Mouse (Mus musculus): ENCODE data around the gene Cacna2d3. TPM values are rescaled to one million over a fixed set of nuclear protein-coding genes. Genes with fewer than 3 reads are reported as not detected.

Cacna2d3 gene
- polyA plus RNA-seq, 1 experiment from 2014 or later: 0.88 TPM

DNA sequence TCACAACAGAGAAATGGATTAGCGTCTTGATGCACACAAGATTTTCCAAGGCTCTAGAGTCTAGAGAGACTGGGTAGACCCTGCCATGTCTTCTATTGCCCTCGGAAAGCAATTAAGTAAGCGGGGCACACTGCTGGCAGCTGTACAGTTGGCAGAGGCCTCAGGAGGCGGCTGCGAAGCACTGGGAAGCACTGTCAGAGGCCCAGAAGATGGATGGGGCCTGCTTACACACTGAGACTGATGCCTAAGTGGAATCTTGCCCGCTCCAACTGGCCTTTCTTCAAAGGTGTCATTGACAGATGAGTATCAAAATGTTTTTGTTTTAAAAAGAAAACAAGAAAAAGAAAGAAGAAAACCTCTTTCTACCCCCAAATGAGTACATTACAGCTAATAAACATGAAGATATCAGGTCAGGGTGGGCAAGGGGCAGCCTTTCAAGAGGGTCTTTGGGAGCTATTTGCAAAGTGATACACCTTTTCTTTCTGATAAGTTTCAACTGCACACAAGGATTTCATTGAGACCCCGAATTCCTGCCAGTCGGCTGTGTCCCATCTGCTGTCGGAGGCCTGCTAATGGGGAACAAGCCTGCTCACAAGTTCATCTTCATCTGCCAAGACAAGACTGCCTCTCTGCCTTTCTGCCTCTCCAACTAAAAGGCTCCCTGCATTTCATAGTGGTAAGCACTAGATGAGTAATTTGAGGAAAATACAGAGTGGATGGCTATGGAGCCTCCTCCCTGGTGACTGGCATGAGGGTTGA lies 680.9 kb downstream of the Cacna2d3 start:
- no peak overlapping the region for H3K27ac ChIP-seq

DNA sequence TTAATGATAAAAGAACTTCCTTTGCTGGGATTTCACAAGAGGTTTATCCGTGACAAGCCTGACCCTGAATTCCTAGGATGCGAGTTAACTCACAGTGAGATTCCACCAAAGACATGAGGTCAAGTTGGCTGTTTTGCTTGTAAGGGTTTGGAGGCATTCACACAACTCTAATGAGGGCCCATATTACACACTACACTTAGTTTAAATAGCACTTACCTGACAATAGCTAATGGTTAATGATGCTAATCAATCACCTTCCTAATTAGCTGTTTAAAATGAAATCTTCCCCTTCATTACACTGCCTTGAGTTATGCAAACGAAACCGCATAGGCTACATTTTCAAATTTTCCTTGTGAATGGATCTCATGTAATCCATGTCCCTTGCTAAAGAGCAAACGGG lies 683.4 kb downstream of the Cacna2d3 start:
- H3K27ac ChIP-seq: no peak overlapping the region
- WGBS: 53% methylated on average over 5 of the region's 5 CpGs
- H3K4me3 ChIP-seq: no peak overlapping the region
- no peaks in the 10 kb centered on the region for H3K9me3 ChIP-seq
- H3K4me1 ChIP-seq: peaks cover 12% of the 10 kb centered on the region
- DNase-seq (ENCODE audit: extremely low spot score, low spot score): no peak
- no peaks in the 10 kb centered on the region for H3K36me3 ChIP-seq (replicated peaks)
- H3K27me3 ChIP-seq (ENCODE audit: poor library complexity, severe bottlenecking): peaks cover 92% of the 10 kb centered on the region

More for the DNA sequence above, 680.9 kb downstream of the Cacna2d3 start:
- H3K9me3 ChIP-seq: no peaks in the 10 kb centered on the region
- no peak overlapping the region for H3K4me3 ChIP-seq
- peaks cover 78% of the 10 kb centered on the region for H3K27me3 ChIP-seq (ENCODE audit: poor library complexity, severe bottlenecking)
- no peaks in the 10 kb centered on the region for H3K36me3 ChIP-seq (replicated peaks)
- DNase-seq (ENCODE audit: extremely low spot score, low spot score): no peak
- peaks cover 12% of the 10 kb centered on the region for H3K4me1 ChIP-seq
- WGBS: 85% methylated on average over 9 of the region's 9 CpGs

DNA sequence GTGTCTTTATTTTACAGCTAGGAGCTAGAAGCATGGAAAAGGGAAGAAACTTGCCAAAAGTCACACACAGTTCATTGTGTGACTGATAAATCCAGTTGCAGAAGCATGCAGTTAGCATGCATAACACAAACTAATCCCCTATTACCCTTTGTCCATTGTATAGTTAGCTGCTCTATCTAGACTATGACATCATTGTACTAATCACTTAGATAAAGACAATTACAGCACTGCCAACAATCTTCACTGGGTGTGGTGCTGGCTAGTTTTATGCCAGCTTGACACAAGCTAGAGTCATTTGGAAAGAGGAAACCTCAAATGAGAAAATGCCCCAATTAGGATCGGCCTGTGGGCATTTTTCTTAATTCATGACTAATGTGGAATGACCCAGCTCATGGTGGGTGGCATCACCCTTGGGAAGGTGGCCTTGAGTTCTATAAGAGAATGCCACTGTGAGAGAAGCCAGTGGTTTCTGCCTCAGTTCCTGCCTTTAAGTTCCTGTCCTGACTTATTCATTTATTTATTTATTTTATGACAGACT lies 689.7 kb downstream of the Cacna2d3 start:
- 93% methylated on average over 1 of the region's 1 CpGs for WGBS
- Histone ChIP-seq H3K36me3 (replicated peaks) (no peaks in the 10 kb centered on the region), H3K27ac (no peak overlapping the region), H3K4me1 (peaks cover 13% of the 10 kb centered on the region; the same call in 1 of the 2 replicates), H3K27me3 (ENCODE audit: poor library complexity, severe bottlenecking) (peaks cover 54% of the 10 kb centered on the region), H3K9me3 (no peaks in the 10 kb centered on the region), H3K4me3 (no peak overlapping the region)
- DNase-seq (ENCODE audit: extremely low spot score, low spot score): no peak

DNA sequence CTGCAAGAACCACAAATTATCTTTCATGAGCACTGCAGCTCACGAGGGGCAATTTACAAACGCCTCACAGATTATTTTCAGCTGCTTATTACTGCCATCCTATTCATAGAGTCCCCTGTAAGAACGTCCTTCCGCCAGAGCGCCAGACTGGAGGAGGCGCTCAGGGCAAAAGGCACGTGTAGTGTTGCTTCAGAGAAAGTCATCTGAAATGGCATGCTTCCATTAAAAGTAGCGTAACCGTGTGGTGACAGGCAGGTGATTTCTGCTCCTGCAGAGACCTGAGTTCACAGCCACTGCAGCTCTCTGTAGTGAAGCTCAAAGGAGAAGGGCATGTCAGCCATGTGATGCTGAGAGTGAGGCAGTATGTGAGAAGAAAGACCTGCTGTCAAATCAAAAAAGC lies 691.1 kb downstream of the Cacna2d3 start:
- no peak overlapping the region for H3K27ac ChIP-seq

DNA sequence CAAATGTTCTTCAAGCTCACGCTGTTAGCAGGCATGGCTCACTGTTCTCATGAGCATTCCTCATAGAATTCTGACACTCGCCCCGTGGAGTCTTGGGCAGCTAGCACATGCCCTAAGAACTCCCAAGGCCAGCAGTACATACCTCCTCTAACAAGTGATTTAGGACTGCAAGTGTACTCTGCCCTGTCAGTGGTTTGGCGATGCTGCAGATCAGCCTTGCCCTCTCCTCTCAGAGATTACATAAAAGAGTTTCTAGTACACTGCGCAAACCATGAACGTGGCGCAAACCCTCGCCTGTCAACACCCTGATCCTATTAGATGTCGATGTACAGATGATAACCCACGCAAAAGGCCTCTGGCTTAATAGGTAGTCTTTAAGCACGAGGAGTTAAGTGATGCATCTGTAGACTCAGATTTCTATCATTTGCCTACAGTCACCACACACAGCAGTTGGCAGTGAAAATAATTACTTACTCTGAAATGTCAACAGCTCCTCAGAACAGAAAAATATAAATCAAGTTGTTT lies 691.7 kb downstream of the Cacna2d3 start:
- Histone ChIP-seq H3K4me1 (peaks cover 19% of the 10 kb centered on the region; the same call in 1 of the 2 replicates), H3K9me3 (no peaks in the 10 kb centered on the region), H3K27me3 (ENCODE audit: poor library complexity, severe bottlenecking) (peaks cover 41% of the 10 kb centered on the region), H3K36me3 (replicated peaks) (no peaks in the 10 kb centered on the region), H3K4me3 (no peak overlapping the region), H3K27ac (no peak overlapping the region)
- WGBS: 87% methylated on average over 11 of the region's 11 CpGs
- DNase-seq (ENCODE audit: extremely low spot score, low spot score): no peak

More for the DNA sequence above, 691.1 kb downstream of the Cacna2d3 start:
- WGBS: 83% methylated on average over 9 of the region's 9 CpGs
- no peaks in the 10 kb centered on the region for H3K9me3 ChIP-seq
- peaks cover 17% of the 10 kb centered on the region; the same call in 1 of the 2 replicates for H3K4me1 ChIP-seq
- H3K27me3 ChIP-seq (ENCODE audit: poor library complexity, severe bottlenecking): peaks cover 44% of the 10 kb centered on the region
- no peaks in the 10 kb centered on the region for H3K36me3 ChIP-seq (replicated peaks)
- DNase-seq (ENCODE audit: extremely low spot score, low spot score): no peak
- no peak overlapping the region for H3K4me3 ChIP-seq

DNA sequence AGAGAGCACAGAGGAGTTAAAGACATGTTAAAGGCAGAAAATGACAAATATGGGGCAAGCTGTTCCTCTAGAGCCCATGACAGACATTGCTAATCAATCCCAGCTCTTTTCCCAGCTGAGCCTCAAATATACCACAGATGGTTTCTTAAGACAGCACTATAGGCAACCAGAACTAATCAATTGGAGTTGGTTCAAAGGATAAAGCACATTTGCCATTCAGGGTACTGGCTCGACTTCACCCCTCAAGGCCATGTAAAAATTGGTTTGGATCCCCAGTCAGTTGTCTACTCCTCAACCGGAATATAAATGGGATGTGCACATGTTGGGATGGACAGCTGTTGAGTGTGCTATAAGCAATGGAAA lies 692.6 kb downstream of the Cacna2d3 start:
- Histone ChIP-seq H3K36me3 (replicated peaks) (no peaks in the 10 kb centered on the region), H3K27me3 (ENCODE audit: poor library complexity, severe bottlenecking) (peaks cover 32% of the 10 kb centered on the region; the same call in 1 of the 2 replicates), H3K4me1 (peaks cover 19% of the 10 kb centered on the region; the same call in 1 of the 2 replicates), H3K27ac (no peak overlapping the region), H3K4me3 (no peak overlapping the region), H3K9me3 (no peaks in the 10 kb centered on the region)
- WGBS: 66% methylated on average over 2 of the region's 2 CpGs
- no peak for DNase-seq (ENCODE audit: extremely low spot score, low spot score)

DNA sequence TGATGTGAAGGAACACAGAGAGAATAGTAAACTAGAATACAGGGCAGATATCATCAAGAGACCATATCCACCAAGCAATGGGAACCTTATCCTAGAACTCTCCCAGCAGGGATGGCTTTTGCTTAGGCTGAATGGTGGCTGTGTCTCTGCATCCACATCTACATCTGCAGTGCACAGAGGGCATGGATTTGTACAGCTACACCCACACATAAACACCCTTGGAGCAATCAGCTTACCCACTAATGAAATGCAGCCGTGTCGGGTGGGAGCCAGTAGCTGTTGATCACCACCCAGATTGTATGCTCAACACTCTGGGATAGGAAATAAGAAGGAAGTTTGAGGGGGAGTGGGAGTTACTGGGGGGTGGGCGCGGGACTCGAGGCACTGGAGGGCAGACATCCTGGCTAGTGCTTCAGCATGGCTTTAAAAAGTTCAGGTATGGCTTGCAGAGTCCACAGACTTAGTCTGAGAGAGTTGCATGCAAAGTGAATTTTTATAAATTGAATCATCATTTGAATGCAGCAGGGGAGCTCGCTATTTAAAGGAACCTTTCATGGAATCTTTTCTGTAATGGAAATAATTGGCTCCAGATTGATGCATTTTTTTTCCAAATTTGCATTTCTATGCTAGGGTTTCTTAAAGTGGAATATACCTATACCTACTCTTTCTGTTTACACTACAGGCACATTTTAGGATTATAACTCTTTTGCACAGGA lies 693.1 kb downstream of the Cacna2d3 start:
- Histone ChIP-seq H3K4me3 (no peak overlapping the region), H3K36me3 (replicated peaks) (no peaks in the 10 kb centered on the region), H3K9me3 (no peaks in the 10 kb centered on the region), H3K27ac (peak overlapping the region; percentile 51; the same call in 1 of the 2 replicates), H3K27me3 (ENCODE audit: poor library complexity, severe bottlenecking) (peaks cover 27% of the 10 kb centered on the region; the same call in 1 of the 2 replicates), H3K4me1 (peaks cover 19% of the 10 kb centered on the region; the same call in 1 of the 2 replicates)
- 64% methylated on average over 6 of the region's 6 CpGs for WGBS
- DNase-seq (ENCODE audit: extremely low spot score, low spot score): no peak

DNA sequence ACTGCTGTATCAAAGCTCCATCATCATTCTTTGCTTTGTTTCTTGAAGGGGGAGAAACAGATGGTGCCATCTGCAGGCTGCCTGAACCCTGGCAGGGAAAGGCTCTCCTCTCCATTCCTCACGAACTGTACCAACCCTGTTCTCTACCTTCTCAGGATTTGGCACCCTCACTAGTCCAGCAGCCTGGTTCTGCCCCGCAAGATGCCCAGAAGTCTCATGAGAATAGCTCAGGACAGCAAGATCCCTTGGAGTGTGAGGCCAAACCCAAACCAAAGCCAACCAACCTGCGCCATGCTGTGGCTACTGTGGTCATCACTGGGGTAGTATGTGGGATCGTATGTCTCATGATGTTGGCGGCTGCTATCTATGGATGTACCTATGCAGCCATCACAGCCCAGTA lies 694.4 kb downstream of the Cacna2d3 start:
- no peak for DNase-seq (ENCODE audit: extremely low spot score, low spot score)
- no peak overlapping the region for H3K4me3 ChIP-seq
- H3K27ac ChIP-seq: no peak overlapping the region
- no peaks in the 10 kb centered on the region for H3K9me3 ChIP-seq
- peaks cover 19% of the 10 kb centered on the region; the same call in 1 of the 2 replicates for H3K4me1 ChIP-seq
- 93% methylated on average over 5 of the region's 5 CpGs for WGBS
- peaks cover 17% of the 10 kb centered on the region; the same call in 1 of the 2 replicates for H3K27me3 ChIP-seq (ENCODE audit: poor library complexity, severe bottlenecking)
- H3K36me3 ChIP-seq (replicated peaks): no peaks in the 10 kb centered on the region

DNA sequence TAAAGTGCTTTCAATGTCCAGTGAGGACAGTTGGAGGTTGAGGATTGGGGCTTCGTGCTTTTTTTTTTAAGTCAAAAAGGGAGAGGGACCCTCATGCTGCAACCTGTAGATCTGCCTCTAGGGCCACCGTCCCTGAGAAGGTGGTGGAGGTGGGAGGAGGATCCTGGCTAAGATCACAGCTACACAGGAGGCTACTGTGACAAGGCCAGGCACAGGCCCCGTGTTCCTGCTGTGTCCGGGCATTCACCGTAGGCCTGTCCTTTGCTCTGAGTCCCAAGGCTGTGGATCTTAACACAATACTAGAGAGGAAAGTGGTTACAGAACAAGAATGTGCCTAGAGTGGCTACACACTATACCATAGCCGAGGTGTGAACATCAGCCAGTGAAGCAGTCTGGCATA lies 696.3 kb downstream of the Cacna2d3 start:
- 84% methylated on average over 6 of the region's 6 CpGs for WGBS
- H3K36me3 ChIP-seq (replicated peaks): no peaks in the 10 kb centered on the region
- no peak overlapping the region for H3K4me3 ChIP-seq
- peak overlapping the region; percentile 30; the same call in 1 of the 2 replicates for H3K27ac ChIP-seq
- peaks cover 19% of the 10 kb centered on the region; the same call in 1 of the 2 replicates for H3K4me1 ChIP-seq
- H3K27me3 ChIP-seq (ENCODE audit: poor library complexity, severe bottlenecking): peaks cover 21% of the 10 kb centered on the region
- DNase-seq (ENCODE audit: extremely low spot score, low spot score): no peak
- H3K9me3 ChIP-seq: no peaks in the 10 kb centered on the region

DNA sequence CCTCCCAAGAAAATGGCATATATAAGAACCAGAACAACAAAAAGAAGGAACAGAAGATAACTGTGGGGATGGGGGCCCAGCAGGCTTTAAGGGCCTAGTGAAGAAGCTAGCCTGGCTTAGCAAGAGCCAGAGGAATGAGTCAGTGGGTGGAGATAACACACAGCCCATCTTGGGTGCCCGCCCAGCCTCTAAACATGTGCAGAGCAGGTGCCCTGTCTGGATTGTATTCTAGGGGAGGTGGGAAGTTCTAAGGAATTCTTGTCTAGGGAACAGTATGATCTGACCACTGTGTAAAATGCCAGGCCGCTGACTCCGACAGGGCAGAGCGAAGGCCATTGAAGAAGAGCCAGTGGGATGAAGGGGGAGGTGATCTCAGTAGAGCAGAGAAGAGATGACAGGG lies 698.4 kb downstream of the Cacna2d3 start:
- Histone ChIP-seq H3K4me1 (peaks cover 14% of the 10 kb centered on the region), H3K36me3 (replicated peaks) (no peaks in the 10 kb centered on the region), H3K27me3 (ENCODE audit: poor library complexity, severe bottlenecking) (peaks cover 32% of the 10 kb centered on the region), H3K27ac (no peak overlapping the region), H3K9me3 (no peaks in the 10 kb centered on the region), H3K4me3 (no peak overlapping the region)
- 93% methylated on average over 4 of the region's 4 CpGs for WGBS
- DNase-seq (ENCODE audit: extremely low spot score, low spot score): no peak

DNA sequence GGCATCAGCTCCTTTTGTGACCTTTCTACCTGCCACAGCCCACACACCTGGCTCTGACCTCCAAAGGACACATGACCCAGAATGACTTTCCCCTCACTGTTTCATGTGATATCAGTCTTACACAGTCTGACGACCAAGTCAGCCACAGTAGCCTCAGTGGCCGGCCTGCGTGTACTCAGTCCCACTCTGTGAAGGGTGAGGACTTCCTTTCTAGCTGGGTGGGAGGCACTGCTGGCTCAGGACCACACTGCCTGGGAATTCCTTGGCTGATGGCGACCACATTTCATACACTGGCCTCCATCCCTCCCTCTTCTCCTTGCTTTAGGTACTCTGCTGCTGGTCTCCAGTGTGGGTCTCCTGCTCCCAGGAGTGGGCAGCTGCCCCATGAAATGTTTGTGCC lies 700.4 kb downstream of the Cacna2d3 start:
- no peaks in the 10 kb centered on the region for H3K36me3 ChIP-seq (replicated peaks)
- H3K4me1 ChIP-seq: peaks cover 34% of the 10 kb centered on the region
- 92% methylated on average over 4 of the region's 4 CpGs for WGBS
- no peak overlapping the region for H3K27ac ChIP-seq
- no peak overlapping the region for H3K4me3 ChIP-seq
- H3K9me3 ChIP-seq: no peaks in the 10 kb centered on the region
- DNase-seq (ENCODE audit: extremely low spot score, low spot score): no peak
- peaks cover 41% of the 10 kb centered on the region for H3K27me3 ChIP-seq (ENCODE audit: poor library complexity, severe bottlenecking)

DNA sequence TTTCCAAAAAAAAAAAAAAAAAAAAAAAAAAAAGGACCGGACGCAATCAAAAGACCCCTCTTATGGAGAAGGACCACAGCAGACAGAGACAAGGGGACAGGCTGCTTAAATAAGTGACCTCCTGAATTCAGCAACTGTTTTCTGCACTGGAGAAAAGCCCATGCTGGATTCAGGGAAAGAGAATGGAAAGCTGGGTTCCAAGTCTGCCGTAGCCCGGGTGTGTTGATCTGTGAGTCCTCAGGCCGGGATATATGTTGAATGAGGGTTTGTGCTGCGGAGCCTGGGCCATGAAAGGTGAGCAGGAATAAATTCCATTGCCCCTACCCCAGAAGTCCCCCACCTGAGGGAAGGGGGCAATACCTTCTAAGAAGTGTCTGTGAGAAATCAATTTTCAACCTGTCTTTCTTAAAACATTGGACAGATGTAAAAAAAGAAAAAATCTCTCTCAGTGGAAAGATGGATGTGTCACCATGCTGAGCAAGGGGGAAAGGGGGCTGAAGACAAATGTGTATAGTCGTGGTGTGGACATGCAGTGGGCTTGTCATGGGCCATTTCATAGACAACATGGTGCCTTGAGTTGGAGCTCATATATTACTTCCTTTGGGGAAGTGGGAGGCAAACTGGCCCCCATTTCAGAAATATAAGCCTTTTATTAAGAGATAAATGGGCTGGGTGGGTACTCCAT lies 703.2 kb downstream of the Cacna2d3 start:
- H3K27ac ChIP-seq: peak overlapping the region; percentile 66; the same call in 1 of the 2 replicates
- H3K9me3 ChIP-seq: no peaks in the 10 kb centered on the region
- no peaks in the 10 kb centered on the region for H3K36me3 ChIP-seq (replicated peaks)
- H3K27me3 ChIP-seq (ENCODE audit: poor library complexity, severe bottlenecking): peaks cover 46% of the 10 kb centered on the region
- DNase-seq (ENCODE audit: extremely low spot score, low spot score): no peak
- peaks cover 38% of the 10 kb centered on the region for H3K4me1 ChIP-seq
- WGBS: 24% methylated on average over 7 of the region's 7 CpGs
- no peak overlapping the region for H3K4me3 ChIP-seq

Data from forebrain, embryonic 10.5 days (tissue).